Mouse (Mus musculus) heart, adult 2 months (tissue): ENCODE measurements around the gene Map3k7.

Experiments used
- CTCF ChIP-seq: fragments of 200-600 bp; IDR thresholded peaks from 2 replicates; pipeline ENCODE4 v1.8.1; 2022; ENCODE audit warnings: antibody characterized with exemption, mild to moderate bottlenecking, moderate library complexity
- POLR2A ChIP-seq: fragments of 200-500 bp; IDR thresholded peaks from 2 replicates; pipeline ENCODE4 v1.6.1; 2011; ENCODE audit warnings: mild to moderate bottlenecking, low read depth, low read length, control low read depth; ENCODE audit not compliant: insufficient read depth

- TF ChIP-seq CTCF: no peak
- no peak for TF ChIP-seq POLR2A
Measured at GRCm38 (mm10) chr4:32045234-32045633, 81.3 kb downstream of the Map3k7 start.
